Mouse (Mus musculus) MEL (cell line): ENCODE measurements around the gene Klf9. TPM values are rescaled to one million over a fixed set of nuclear protein-coding genes. Genes with fewer than 3 reads are reported as not detected.

Experiments used
- DNase-seq: peaks from one replicate; pipeline ENCODE4 v3.0.0; 2011; ENCODE audit warnings: low read depth, low spot score
- H3K27ac ChIP-seq: 2 replicates; pipeline ENCODE4 v1.5.1; 2012; ENCODE audit warnings: low read depth, mild to moderate bottlenecking, control low read depth, low read length, moderate library complexity; ENCODE audit not compliant: control insufficient read depth
- H3K27me3 ChIP-seq, 2 experiments: fragments of 150-350 bp in 1 of 2; sonication (generic) in 1 of 2; 2 replicates each; pipeline ENCODE4 v1.6.1; 2012; ENCODE audit warnings: low read length in 2 of 2, mild to moderate bottlenecking in 2 of 2, improper control_type of control experiment in 1 of 2, moderate library complexity in 1 of 2; ENCODE audit not compliant: insufficient read depth in 2 of 2, control insufficient read depth in 1 of 2
- H3K36me3 ChIP-seq, 2 experiments: 2 replicates each; pipeline ENCODE4 v1.6.1; 2012 to 2014; ENCODE audit warnings: low read length in 2 of 2, improper control_type of control experiment in 1 of 2, inconsistent platforms in 1 of 2, mild to moderate bottlenecking in 1 of 2; ENCODE audit not compliant: insufficient read depth in 2 of 2, control insufficient read depth in 1 of 2
- H3K4me1 ChIP-seq, 2 experiments: fragments of 150-350 bp in 1 of 2; sonication (generic) in 1 of 2; 2 replicates each; pipeline ENCODE4 v1.6.1; 2012; ENCODE audit warnings: low read length in 2 of 2, improper control_type of control experiment in 1 of 2, mild to moderate bottlenecking in 1 of 2; ENCODE audit not compliant: insufficient read depth in 2 of 2, control insufficient read depth in 1 of 2
- H3K4me3 ChIP-seq, 2 experiments: fragments of 150-350 bp in 1 of 2; sonication (generic) in 1 of 2; 2 replicates each; pipeline ENCODE4 v1.5.1; 2012; ENCODE audit warnings: low read depth in 2 of 2, low read length in 2 of 2, mild to moderate bottlenecking in 2 of 2, moderate library complexity in 2 of 2, control low read depth in 1 of 2, improper control_type of control experiment in 1 of 2; ENCODE audit not compliant: control insufficient read depth in 1 of 2, insufficient read depth in 1 of 2
- H3K79me2 ChIP-seq: 2 replicates; pipeline ENCODE4 v1.6.1; 2012; ENCODE audit warnings: mild to moderate bottlenecking, low read length, moderate library complexity; ENCODE audit not compliant: control insufficient read depth, poor library complexity, insufficient read depth
- H3K9ac ChIP-seq: 2 replicates; pipeline ENCODE4 v1.6.1; 2012; ENCODE audit warnings: low read depth, mild to moderate bottlenecking, control low read depth, low read length, moderate library complexity; ENCODE audit not compliant: control insufficient read depth, poor library complexity, severe bottlenecking
- H3K9me3 ChIP-seq: fragments of 150-350 bp; sonication (generic); replicated peaks from 2 replicates; pipeline ENCODE4 v1.6.1; 2012; ENCODE audit warnings: mild to moderate bottlenecking, low read length, improper control_type of control experiment, moderate library complexity; ENCODE audit not compliant: insufficient read depth
- CHD1 ChIP-seq: IDR thresholded peaks from 2 replicates; pipeline ENCODE4 v1.6.1; 2012; ENCODE audit warnings: low read depth, mild to moderate bottlenecking, inconsistent platforms, low read length, improper control_type of control experiment
- E2F4 ChIP-seq: IDR thresholded peaks from 2 replicates; pipeline ENCODE4 v1.6.1; 2011; ENCODE audit warnings: low read depth, low read length, improper control_type of control experiment, borderline replicate concordance
- EP300 ChIP-seq, 2 experiments: IDR thresholded peaks; 2 replicates each; pipeline ENCODE4 v1.6.1; 2011; ENCODE audit warnings: improper control_type of control experiment in 2 of 2, low read length in 2 of 2, low read depth in 1 of 2, mild to moderate bottlenecking in 1 of 2
- GABPA ChIP-seq: IDR thresholded peaks from 2 replicates; pipeline ENCODE4 v1.6.1; 2012; ENCODE audit warnings: low read depth, mild to moderate bottlenecking, inconsistent platforms, low read length, improper control_type of control experiment, moderate library complexity
- HCFC1 ChIP-seq: IDR thresholded peaks from 2 replicates; pipeline ENCODE4 v1.6.1; 2012; ENCODE audit warnings: low read depth, mild to moderate bottlenecking, inconsistent platforms, low read length, improper control_type of control experiment, moderate library complexity
- MAFK ChIP-seq: IDR thresholded peaks from 2 replicates; pipeline ENCODE4 v1.6.1; 2011; ENCODE audit warnings: low read depth, mild to moderate bottlenecking, low read length, improper control_type of control experiment, borderline replicate concordance
- MAX ChIP-seq: IDR thresholded peaks from 2 replicates; pipeline ENCODE4 v1.6.1; 2011; ENCODE audit warnings: low read length, improper control_type of control experiment
- MYB ChIP-seq: IDR thresholded peaks from 2 replicates; pipeline ENCODE4 v1.6.1; 2011; ENCODE audit warnings: mild to moderate bottlenecking, low read depth, low read length, improper control_type of control experiment
- NRF1 ChIP-seq: IDR thresholded peaks from 2 replicates; pipeline ENCODE4 v1.6.1; 2014; ENCODE audit warnings: low read depth, mild to moderate bottlenecking, inconsistent platforms, low read length, improper control_type of control experiment, moderate library complexity; ENCODE audit not compliant: poor library complexity, insufficient read depth, severe bottlenecking
- POLR2AphosphoS5 ChIP-seq: IDR thresholded peaks from 2 replicates; pipeline ENCODE4 v1.6.1; 2012; ENCODE audit warnings: low read depth, borderline replicate concordance, mild to moderate bottlenecking, inconsistent platforms, low read length, moderate library complexity, mixed read lengths
- SIN3A ChIP-seq: IDR thresholded peaks from 2 replicates; pipeline ENCODE4 v1.6.1; 2012; ENCODE audit warnings: low read length, improper control_type of control experiment, inconsistent platforms
- SMC3 ChIP-seq: IDR thresholded peaks from 2 replicates; pipeline ENCODE4 v1.6.1; 2011; ENCODE audit warnings: low read depth, low read length, improper control_type of control experiment
- TAL1 ChIP-seq: IDR thresholded peaks from 2 replicates; pipeline ENCODE4 v1.6.1; 2012; ENCODE audit warnings: mild to moderate bottlenecking, inconsistent platforms, low read length, moderate library complexity, mixed read lengths
- TBP ChIP-seq: IDR thresholded peaks from 2 replicates; pipeline ENCODE4 v1.8.0; 2011; ENCODE audit warnings: low read depth, low read length, improper control_type of control experiment
- polyA plus RNA-seq, 2 experiments: library from polyadenylated mRNA; stranded (reverse) in 1 of 2; unstranded in 1 of 2; fragments of >175 nt in 1 of 2; fragments of >200 nt in 1 of 2; gene quantifications; 2 replicates each; pipeline versions ENCODE4 v1.2.1 to v1.2.4; 2012; ENCODE audit warnings: low replicate concordance in 2 of 2, low read depth in 1 of 2; ENCODE audit not compliant: insufficient read length in 2 of 2, insufficient read depth in 1 of 2, missing spikeins in 1 of 2
- total RNA-seq: library from RNA; depleted of rRNA; stranded (reverse); fragments of 300-350 nt; gene quantifications from 2 replicates; pipeline ENCODE4 v1.2.3, GENCODE M21; 2012

The Klf9 gene
- total and polyA plus RNA-seq, 3 experiments = 0.01 TPM; not detected in 2

DNA sequence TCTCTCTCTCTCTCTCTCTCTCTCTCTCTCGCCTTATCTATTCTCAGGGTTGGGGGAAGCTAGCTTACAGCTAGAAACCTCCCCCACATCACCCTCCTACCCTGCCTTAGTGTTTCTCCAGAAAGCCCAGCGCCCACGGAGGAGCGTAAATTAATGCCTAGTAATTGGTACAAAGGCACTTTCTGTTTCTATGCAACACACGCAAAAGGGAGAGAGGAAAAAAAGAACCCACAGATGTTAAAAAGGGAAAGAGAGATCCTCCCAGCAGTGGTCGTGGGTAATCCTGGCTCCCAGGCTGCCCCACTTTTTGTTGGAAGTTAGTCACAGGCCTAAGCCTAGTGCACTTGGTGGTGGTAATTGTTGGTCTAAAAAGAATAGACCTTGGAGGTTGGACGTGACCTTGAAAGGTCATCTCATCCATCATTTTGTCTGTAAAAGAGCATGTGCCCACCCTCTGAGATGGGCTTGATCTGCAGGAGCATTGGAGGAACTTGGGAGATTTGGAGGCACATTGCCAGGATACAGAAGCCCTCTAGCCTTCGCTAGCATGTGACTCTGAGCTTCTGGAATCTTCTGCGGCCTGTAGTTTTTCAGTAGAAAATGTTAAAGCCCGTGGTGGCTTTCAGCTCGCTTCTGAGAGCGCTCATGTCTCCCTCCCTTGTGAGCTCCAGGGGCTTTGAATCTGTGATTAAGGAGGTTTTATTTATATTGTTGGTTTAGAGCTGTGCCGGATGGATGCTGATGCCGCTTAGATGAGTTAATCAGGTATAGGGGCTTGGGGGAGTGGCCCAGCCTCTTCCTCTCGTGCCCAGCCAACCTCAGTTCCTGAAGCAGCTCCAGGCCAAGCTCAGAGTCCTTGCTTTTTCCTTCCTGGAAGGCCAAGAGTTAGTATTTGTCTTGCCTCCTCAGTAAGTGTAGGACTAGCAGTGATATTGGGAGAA, 6.3 kb downstream of the Klf9 start:
- Histone ChIP-seq H3K9me3 (no peaks in the 10 kb centered on the region), H3K27ac (no peak overlapping the region), H3K36me3 (no peaks in the 10 kb centered on the region), H3K4me1 (no peaks in the 10 kb centered on the region), H3K9ac (no peak overlapping the region)
- no peak for DNase-seq
- TF ChIP-seq E2F4 = no peak
- no peak for TF ChIP-seq CHD1
- no peak for TF ChIP-seq SMC3
- no peak for TF ChIP-seq GABPA
- no peak for TF ChIP-seq MYB
- no peak for TF ChIP-seq MAX
- no peak for TF ChIP-seq NRF1
- TF ChIP-seq, all 39 proteins: peak for 0
- H3K4me3 ChIP-seq = no peak overlapping the region
- no peaks in the 10 kb centered on the region for H3K79me2 ChIP-seq
- no peaks in the 10 kb centered on the region for H3K27me3 ChIP-seq

DNA sequence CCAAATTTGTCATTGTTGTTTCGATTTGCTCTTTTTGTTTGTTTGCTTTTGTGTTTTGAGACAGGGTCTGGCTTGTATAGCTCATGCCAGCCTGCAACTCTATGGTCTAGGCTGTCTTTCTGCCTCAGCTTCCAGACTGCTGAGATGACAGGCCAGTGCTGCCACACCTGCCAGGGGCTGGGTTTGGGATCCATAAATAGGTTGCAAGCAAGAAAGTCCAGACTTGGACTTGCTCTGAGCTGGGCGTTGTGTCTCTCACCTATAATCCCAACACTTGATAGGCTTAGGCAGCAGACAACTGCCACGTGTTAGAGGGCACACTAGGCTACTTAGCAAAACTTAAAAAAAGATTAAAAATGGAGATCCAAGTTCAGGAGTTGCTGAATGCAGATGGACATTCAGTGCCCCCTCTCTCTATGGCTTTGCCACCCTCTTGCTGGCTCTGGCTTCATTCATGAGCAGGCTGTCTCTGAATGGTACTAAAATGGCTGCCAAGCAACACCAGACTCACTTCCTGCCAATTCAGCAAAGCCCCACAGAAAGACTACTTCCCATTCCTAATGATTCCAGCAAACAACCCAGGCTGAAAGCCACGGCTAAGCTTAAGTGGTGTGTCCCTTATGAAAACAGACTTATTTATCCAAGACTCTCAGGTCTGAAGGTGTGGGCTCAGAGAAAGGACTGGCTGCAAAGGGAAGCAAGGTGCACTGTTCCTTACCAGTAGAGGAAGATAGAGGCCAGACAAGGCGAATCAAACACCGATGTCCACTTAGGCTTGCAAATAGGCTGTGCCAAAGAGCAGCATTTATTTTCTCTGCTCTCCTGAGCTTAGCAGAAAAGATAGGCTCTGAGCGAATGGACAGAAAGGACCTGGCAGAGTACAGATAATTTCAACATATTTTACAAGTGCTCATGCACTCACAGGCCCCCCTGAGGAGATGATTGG, 8.7 kb downstream of the Klf9 start:
- no peak for DNase-seq
- Histone ChIP-seq H3K36me3 (no peaks in the 10 kb centered on the region), H3K9ac (no peak overlapping the region), H3K4me1 (no peaks in the 10 kb centered on the region), H3K27ac (no peak overlapping the region), H3K9me3 (no peaks in the 10 kb centered on the region), H3K4me3 (no peak overlapping the region), H3K27me3 (no peaks in the 10 kb centered on the region), H3K79me2 (no peaks in the 10 kb centered on the region)
- TF ChIP-seq EP300 (IDR thresholded peaks at IDR 0.05; ENCODE audit: low read depth in 1 of 2, low read length in 2 of 2) = no peak
- no peak for TF ChIP-seq GABPA
- no peak for TF ChIP-seq TBP
- no peak for TF ChIP-seq MAFK
- no peak for TF ChIP-seq HCFC1
- TF ChIP-seq NRF1 = no peak
- TF ChIP-seq MYB = no peak
- TF ChIP-seq SIN3A = no peak
- no peak for TF ChIP-seq TAL1
- TF ChIP-seq POLR2AphosphoS5 = no peak
